Mouse (Mus musculus) adrenal gland, adult 8-10 months (tissue): ENCODE data around the gene Yif1b. TPM values are rescaled to one million over a fixed set of nuclear protein-coding genes. Genes with fewer than 3 reads are reported as not detected.
"Not testable (repeated sequence)": the region's sequence is repeated elsewhere in the genome, so short reads cannot be mapped to it uniquely, and the experiment has no call there.

Experiments
- DNase-seq: peaks from one replicate; pipeline ENCODE4 v3.0.0; 2022
- total RNA-seq, 4 experiments: library from RNA; stranded (reverse); gene quantifications; 2 replicates each; pipeline ENCODE4 v1.2.4; 2022

Yif1b gene
- 10 to 100 TPM; 42.7 to 50.6 (median 44.6) TPM for total RNA-seq

DNA sequence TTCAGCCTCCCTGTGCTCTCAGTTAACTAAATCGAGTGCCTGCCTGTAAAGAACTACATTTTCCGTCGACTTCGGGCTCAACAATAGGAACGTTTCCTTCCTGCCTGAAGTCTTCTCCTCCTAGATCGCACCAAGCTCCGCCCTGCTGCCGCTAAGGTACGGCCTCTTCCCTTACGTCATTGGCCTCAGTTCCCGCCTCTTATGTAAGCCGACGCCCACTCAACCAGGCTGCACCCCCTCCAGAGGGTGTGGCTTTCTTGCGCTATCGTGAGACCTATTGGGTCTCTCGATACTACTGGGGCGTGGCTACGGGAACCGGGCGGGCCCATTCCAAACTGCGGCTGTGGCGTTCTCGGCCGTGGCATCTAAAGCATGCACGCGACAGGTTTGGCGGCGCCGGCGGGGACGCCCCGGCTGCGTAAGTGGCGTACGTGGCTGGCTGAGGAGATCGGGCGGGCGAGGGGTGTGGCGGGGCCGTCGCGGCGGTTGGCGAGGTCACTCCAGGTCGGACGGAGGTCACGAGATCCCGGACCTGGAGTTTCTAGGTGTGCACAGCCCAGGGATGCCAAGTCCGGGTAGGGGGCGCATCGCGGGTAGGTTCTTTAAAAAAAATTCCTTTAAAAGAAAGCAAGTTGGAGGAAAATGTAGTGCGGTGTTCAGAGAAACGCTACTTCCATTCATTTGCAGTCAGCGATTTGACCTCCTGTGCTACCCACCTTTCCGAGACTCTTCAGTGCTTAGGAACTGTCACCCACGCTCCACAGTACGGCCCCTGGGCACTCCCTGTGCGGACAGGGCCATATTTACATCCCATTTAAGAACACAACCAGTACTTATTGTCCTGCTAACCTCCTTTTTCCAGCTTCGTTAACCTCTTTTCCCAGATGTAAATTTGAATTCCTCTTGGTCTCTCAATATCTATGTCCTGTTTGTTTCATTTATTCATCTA is at the start of gene Yif1b:
Yif1b (plus strand) TSS at position 311 of the 949 bp plus-strand sequence.
- DNase-seq = peak; percentile 98

DNA sequence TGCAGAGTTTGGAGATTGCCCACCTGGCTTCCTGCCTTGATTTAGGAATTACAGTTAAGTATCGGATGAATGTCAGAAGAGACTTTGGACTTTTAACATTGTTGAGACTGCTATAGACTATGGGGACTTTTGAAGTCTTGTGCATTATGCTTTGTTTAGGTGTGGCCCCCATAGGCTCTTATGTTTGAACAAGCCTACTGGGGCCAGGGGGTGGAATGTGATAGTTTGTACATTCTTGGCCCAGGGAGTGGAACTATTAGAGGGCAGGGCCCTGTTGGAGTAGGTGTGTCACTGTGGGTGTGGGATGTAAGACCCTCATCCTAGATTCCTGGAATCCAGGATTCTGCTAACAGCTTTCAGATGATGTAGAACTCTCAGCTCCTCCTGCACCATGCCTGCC is 43.9 kb upstream of the Yif1b start:
- not testable (repeated sequence) for DNase-seq

DNA sequence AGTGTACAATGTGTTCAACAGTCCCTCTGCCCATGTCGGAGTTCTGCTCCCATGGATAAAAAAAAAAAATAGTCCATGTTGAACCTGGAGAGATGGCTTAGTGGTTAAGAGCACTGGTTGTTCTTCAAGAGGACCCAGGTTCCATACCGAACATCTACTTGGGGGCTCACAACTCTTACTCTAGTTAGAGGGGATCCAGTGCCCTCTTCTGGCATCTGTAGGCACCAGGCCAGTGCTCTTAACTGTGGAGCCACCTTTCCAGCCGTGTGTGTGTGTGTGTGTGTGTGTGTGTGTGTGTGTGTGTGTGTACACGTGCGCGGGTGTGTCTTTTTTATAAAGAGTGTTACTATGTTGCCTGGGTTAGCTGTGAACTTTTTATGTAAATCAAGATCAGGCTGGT is 35.6 kb upstream of the Yif1b start:
- no peak for DNase-seq

DNA sequence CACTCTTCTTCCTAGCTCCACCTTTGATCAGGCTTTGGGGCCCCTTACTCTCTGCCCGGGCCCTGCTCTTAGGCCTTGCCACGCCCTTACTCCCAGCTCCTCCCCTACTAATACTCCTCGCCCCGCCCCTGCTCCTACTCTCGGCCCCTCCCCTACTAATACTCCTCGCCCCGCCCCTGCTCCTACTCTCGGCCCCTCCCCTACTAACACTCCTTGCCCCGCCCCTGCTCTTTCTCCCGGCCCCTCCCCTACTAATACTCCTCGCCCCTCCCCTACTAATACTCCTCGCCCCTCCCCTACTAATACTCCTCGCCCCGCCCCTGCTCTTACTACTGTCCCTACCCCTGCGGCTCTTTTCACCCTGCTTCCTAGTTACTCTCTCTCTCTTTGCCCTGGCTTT is 27.1 kb upstream of the Yif1b start:
- not testable (repeated sequence) for DNase-seq

DNA sequence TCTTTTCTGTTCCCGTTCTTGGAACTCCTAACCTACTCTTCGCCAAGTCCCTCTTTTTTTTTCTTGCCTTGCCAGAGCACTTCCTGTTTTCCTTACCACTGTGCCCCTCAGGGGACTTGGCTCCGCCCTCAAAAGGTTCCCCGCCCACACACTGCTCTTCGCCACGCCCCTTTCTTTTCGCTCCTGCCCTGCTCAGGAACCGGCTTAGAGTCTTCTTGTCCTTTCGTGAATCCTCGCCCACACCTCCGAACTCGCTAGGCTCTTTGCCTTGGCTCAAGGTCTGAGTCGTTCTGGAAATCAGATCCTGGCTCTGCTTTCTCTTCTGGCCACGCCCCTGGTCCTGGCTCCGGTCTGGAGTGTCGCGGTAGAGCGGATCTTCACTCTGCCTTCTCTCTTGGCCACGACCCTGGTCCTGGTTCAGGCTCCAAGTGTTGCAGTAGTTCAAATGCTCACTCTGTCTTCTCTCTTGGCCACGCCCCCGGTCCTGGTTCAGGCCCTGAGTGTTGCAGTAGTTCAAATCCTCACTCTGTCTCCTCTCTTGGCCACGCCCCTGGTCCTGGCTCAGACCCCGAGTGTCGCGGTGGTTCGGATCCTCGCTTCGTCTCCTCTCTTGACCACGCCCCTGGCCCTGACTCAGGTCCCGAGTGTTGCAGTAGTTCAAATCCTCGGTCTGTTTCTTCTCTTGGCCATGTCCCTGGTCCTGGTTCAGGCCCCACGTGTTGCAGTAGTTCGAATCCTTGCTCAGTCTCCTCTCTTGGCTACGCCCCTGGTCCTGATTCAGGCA is 26.5 kb upstream of the Yif1b start:
- DNase-seq = peak; percentile 84

DNA sequence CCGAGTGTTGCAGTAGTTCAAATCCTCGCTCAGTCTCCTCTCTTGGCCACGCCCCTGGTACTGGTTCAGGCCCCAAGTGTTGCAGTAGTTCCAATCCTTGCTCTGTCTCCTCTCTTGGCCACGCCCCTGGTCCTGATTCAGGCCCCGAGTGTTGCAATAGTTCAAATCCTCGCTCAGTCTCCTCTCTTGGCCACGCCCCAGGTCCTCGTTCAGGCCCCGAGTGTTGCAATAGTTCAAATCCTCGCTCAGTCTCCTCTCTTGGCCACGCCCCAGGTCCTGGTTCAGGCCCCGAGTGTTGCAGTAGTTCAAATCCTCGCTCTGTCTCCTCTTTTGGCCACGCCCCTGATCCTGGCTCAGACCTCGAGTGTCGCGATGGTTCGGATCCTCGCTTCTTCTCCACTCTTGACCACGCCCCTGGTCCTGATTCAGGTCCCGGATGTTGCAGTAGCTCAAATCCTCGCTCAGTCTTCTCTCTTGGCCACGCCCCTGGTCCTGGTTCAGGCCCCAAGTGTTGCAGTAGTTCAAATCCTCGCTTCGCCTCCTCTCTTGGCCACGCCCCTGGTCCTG is 25.8 kb upstream of the Yif1b start:
- no peak for DNase-seq

DNA sequence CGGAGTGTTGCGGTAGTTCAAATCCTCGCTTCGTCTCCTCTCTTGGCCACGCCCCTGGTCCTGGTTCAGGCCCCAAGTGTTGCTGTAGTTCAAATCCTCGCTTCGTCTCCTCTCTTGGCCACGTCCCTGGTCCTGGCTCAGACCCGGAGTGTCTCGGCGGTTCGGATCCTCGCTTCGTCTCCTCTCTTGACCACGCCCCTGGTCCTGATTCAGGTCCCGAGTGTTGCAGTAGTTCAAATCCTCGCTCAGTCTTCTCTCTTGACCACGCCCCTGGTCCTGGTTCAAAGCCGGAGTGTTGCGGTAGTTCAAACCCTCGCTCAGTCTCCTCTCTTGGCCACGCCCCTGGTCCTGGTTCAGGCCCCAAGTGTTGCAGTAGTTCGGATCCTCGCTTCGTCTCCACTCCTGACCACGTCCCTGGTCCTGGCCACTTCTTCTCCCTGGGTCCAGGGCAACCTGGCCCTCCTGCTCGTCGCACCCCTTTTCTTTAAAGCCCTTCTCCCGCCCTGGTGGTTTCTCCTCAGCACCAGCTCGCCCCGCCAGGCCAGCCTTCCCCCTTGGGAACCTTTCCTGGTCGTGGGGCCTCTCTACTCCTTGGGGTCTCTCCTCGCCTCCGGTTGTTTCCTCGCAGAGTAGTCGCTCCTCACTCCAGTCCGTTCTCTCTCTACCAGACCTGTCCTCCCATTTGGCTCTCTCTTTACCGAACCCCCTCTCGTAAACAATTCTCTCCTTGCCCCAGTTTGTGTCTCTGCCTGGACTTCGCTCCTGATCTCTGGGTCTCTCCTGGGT is 25.2 kb upstream of the Yif1b start:
- DNase-seq = not testable (repeated sequence)

DNA sequence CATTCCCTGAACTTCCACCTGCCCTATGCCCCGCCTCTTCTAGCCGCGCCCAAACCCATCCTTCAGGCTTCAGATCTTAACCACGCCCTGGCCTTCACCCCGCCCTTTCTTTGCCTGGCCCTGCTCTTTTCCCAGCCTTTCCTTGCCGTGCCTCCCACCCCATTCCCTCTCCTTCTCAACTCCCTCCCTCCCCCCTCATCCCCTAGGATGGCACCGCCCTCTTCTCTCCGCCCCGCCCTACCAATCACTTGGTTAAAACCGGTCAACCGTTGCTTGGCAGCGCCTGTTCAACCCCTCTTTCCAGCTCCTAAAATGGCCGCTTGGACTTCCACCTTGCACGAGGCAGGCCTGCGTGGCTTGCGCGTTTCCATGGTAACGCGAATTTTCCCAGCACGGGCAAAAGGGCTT is 24.4 kb upstream of the Yif1b start, which contains the start of gene Catsperg1:
Catsperg1 (minus strand) TSS at position 361 of the 408 bp plus-strand sequence.
- no peak for DNase-seq

DNA sequence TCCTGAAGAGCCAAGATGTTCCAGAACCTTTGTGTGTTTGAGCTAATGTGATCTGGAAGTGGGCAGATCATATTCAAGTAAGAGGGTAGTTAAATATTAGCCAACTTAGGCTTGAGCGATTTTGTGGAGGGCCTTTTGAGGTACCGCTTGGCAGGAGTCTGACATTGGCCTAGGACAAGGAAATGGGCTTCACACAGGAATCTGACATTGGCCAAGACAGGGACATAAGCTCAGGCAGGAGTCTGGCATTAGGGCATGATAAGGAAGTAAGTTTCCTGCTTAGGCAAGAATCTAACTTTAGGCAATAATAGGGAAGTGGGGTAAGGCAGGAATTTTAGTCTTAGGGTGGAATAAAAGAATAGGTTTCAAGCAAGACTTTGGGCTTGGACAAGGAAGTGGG is 23.9 kb upstream of the Yif1b start:
- no peak for DNase-seq

DNA sequence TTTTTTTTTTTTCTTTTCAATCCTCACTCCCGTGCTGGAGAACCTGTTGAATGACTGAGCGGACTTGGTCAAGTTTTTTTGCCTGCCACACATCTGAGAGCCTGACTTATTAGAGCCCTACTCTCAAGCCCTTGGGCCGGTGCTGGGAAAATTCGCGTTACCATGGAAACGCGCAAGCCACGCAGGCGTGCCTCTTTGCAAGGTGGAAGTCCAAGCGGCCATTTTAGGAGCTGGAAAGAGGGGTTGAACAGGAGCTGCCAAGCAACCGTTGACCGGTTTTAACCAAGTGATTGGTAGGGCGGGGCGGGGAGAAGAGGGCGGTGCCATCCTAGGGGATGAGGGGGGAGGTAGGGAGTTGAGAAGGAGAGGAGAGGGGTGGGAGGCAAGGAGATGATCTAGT is 23.3 kb upstream of the Yif1b start:
- DNase-seq = no peak

DNA sequence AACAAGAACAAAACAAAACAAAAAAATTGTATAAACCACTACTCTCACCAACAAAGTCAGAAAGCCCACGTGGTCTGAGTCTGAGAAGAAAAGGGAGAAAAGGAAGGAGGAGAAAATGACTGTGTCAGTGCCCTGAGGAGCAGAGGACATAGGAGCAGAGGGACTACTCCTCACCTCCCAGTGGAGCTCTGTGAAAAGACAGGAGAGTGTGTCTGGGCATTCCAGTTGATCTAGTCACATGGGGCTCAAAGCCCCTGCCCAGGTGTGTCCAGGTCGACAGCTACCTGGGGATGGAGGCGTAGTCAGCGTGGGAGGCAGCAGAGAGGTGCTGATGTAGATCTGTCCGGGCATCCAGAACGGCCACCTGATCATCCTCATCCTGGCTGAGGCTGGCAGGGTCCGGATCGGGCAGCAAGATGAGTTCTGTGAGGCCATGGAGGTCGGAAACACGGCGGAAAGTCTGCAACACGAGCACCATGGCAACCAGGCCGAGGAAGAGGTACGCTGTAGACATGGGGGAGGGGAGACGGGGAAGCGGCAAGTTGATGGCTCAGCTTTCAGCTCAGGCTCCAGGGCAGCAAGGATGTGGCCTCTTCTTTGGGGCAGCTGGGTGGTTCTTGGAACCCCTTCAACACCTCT is 13.3 kb upstream of the Yif1b start:
- no peak for DNase-seq

DNA sequence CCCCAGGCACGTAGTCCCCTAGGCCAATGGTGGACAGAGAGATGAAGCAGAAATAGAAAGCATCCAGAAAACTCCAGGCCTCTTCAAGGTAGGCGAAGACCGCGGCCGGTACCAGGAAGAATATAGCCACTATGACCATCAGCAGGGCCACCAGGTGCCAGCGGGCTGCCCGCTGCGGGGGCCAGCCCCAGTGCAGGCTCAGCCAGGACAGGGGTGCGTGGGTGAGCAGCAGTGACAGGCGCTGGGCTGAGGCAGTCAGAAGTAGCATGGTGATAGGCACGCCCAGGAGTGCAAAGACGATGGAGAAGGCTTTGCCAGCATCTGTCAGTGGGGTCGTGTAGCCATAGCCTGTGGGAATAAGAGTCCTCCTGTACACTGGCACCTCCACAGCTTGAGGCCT is 12.6 kb upstream of the Yif1b start:
- no peak for DNase-seq

DNA sequence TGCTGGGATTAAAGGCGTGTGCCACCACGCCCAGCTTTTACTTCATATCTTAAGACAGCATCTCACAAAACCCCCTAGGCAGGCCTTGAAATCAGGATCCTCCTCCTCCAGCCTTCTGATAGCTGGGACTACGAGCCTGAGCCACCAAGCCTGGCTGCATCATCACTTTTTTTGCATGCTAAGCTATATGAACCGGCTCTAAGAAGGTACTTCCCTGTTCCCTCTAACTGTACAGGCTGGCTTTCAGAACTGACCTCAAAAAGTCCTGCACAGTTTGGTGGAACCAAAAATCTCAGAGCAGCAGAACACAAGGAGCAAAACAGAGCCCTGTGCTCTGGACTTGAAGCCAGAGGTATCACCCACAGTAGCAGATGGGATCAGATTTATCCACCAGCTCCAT is 9.9 kb upstream of the Yif1b start:
- DNase-seq = no peak

DNA sequence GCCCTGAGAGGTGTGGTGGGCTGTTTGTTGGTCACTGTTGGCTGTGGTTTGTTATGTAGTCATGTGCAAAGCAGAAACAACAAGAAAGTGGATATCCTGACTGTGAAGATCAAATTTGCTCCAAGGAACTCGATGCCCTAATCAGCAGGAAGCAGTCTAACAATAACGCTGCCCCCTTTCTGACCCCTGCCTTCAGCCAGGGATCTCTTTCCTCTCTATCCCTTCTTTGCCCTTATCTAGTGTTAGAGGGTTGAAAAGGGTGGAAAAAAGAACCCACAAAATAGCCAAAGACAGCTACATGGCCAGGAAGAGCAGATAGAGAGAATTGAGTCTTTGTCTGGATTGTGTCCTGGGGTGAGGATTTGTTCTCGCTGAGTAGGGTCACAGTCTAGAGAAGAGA is 7.6 kb upstream of the Yif1b start:
- DNase-seq = no peak

DNA sequence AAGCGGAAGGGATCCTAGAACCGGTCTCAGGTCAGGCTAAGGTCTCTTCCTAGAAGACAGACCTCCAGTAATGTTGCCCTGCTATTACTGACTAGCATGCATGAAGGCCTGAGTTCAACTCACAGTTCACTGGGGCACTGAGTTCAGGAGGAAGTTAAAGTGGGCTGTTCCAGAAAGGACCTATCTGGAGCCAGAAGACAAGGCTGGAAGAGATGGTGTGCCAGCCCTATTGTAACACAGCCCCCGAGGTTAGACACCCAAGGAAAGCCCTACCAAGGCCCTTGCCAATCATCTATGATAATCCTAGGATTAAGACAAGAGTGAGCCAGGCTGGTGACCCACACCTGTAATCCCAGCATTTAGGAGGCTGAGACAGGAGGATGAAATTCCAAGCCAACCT is 6.6 kb upstream of the Yif1b start:
- no peak for DNase-seq

DNA sequence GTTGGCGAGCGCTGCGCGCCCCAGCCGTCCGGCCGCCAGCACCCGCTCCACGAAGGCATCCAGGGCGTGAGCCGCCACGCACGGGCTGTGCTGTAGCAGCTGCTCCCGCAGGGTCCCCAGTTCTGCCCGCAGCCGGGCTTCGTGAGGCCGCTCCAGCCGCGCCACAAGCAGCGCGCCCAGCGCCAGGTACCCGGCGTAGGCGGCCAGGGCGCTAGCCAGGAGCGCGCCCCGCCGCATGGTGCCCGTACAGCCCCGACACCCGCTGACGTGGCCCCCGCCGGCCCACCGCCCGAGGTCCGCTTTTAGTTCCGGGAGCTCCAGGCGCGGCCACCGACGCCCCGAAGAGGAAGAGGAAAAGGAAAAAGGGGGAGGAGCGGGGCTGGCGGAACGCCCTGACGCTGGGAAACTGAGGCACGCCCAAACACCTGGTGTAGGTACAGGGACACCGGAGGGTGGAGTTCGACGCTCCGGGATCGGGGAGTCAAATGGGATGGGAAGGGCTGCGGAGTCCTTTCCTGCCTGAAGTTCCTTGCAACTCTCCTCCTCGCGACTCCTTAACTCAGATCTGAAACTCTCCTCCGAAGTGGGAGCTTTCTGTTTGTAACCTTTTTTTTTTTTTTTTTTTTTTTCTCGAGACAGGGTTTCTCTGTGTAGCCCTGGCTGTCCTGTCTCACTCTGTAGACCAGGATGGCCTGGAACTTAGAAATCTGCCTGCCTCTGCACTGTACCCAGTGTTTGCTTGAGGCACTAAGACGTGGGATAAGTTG is 5.7 kb upstream of the Yif1b start, which contains the start of gene Kcnk6:
Kcnk6 (minus strand) TSS at position 269 of the 767 bp plus-strand sequence.
- no peak for DNase-seq

DNA sequence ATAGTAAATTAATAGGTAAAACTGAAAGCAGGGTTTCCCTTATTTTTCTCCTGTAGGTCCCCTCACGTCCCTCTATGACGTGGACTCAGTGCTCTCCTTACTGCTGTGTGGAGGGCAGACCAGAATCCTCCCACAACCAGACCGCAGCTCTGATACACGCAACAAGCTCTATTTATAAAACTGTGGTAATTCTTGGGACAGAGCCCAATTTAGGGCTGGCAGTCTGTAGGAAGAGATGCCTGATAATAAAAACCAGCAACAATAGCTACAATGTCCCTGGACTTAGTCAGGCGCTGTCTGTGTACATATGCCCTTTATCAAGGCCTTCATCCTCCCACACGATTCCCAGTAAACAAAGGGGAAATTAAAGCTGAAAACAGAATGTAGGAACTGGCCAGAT is 4.4 kb upstream of the Yif1b start:
- no peak for DNase-seq

DNA sequence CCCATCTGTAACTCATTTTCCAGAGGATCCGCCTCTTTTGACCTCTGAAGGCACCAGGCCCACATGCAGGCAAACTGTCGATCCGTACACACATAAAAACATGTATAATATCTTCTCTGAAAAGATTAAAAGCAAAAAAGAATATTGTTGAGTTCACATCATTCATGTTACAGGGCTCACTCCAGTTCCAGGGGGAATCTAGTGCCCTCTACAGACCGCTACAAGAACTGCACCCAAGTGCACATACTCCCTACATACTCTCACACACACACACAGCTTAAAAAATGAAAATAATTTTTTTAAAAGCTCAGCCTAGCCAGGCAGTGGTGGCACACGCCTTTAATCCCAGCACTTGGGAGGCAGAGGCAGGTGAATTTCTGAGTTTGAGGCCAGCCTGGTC is 3.5 kb upstream of the Yif1b start:
- DNase-seq = no peak

DNA sequence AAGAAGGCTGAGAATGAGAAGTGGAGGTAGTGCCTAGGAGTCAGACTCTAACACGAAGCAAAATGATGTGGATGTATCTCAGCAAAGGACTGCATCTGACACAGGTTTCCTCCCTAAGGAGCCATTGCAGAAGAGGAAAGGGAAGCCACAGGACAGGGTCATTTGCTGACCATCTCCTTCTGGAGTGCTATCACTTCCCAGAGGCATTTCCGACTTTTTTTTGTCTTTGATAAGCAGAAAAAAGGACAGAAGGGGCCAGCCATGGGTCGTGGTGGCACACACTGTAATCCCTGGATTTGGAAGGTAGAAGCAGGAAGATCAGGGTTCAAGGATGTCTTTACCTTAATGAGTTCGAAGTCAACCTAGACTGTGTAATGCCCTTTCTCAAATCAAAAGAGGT is 1.5 kb upstream of the Yif1b start:
- DNase-seq = no peak

DNA sequence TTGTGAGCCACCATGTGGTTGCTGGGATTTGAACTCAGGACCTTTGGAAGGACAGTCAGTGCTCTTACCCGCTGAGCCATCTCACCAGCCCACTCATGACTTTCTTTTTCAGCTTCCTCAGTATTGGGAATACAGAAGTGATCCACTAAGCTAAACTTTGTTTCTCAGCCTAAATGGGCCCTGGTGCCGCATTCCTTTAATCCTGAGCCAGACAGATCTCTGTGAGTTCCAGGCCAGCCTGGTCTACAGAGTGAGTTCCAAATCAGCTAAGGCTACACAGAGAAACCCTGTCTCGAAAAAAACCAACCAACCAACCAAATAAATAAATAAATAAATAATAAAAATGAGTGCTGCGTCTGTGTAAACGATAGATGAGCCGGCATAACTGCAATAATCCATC is 533 bp upstream of the Yif1b start:
- not testable (repeated sequence) for DNase-seq
